Mouse (Mus musculus) limb, embryonic 14.5 days (tissue): ENCODE data around the gene Igf1r. TPM values are rescaled to one million over a fixed set of nuclear protein-coding genes. Genes with fewer than 3 reads are reported as not detected.

Experiments used
- ATAC-seq: fragments of 200-750 bp; cut with Nextera tagmentation; 2 replicates; pipeline ENCODE4 v1.8.0; 2017; ENCODE audit warnings: low read depth, moderate number of reproducible peaks, moderate TSS enrichment; ENCODE audit not compliant: low FRiP score
- DNase-seq: peaks from one replicate; pipeline ENCODE4 v3.0.0-alpha.2; 2015; ENCODE audit warnings: low spot score
- H3K27ac ChIP-seq: fragments of 300-500 bp; sonication (generic); replicated peaks from 2 replicates; pipeline ENCODE4 v1.5.1; 2014; ENCODE audit warnings: low read depth, mild to moderate bottlenecking, low read length, moderate library complexity, mixed read lengths
- H3K27me3 ChIP-seq: fragments of 300-500 bp; sonication (generic); 2 replicates; pipeline ENCODE4 v1.6.1; 2014; ENCODE audit warnings: low read length, mixed read lengths; ENCODE audit not compliant: control insufficient read depth, insufficient read depth
- H3K36me3 ChIP-seq: fragments of 300-500 bp; sonication (generic); 2 replicates; pipeline ENCODE4 v1.6.1; 2014; ENCODE audit warnings: mild to moderate bottlenecking, low read length, moderate library complexity, mixed read lengths; ENCODE audit not compliant: control insufficient read depth, insufficient read depth
- H3K4me1 ChIP-seq: fragments of 300-500 bp; sonication (generic); 2 replicates; pipeline ENCODE4 v1.6.1; 2014; ENCODE audit warnings: antibody characterized with exemption, low read length, mixed read lengths; ENCODE audit not compliant: control insufficient read depth, insufficient read depth
- H3K4me2 ChIP-seq: fragments of 300-500 bp; sonication (generic); replicated peaks from 2 replicates; pipeline ENCODE4 v1.6.1; 2014; ENCODE audit warnings: low read depth, mild to moderate bottlenecking, low read length, moderate library complexity; ENCODE audit not compliant: severe bottlenecking
- H3K4me3 ChIP-seq: fragments of 300-500 bp; sonication (generic); replicated peaks from 2 replicates; pipeline ENCODE4 v1.5.1; 2014; ENCODE audit warnings: low read length
- H3K9ac ChIP-seq: fragments of 300-500 bp; sonication (generic); 2 replicates; pipeline ENCODE4 v1.6.1; 2014; ENCODE audit warnings: mild to moderate bottlenecking, low read depth, low read length, moderate library complexity; ENCODE audit not compliant: severe bottlenecking
- H3K9me3 ChIP-seq: fragments of 300-500 bp; sonication (generic); 2 replicates; pipeline ENCODE4 v1.6.1; 2016; ENCODE audit warnings: low read length; ENCODE audit not compliant: control insufficient read depth
- POLR2A ChIP-seq: fragments of 200-500 bp; IDR thresholded peaks from 2 replicates; pipeline ENCODE4 v1.8.0; 2012; ENCODE audit warnings: inconsistent platforms, mild to moderate bottlenecking, moderate library complexity, borderline replicate concordance; ENCODE audit not compliant: insufficient read depth, insufficient read length; ENCODE audit errors: extremely low read depth
- WGBS: fragments of 180-500 bp; shearing (Covaris S2); extraction: QIAGEN DNeasy Blood & Tissue Kit; methylation state at CpG from one replicate; pipeline ENCODE4 v1.1.7; 2014; 5-methylcytosine and 5-hydroxymethylcytosine counted together
- polyA plus RNA-seq, 2 experiments: library from polyadenylated mRNA; depleted of rRNA in 1 of 2; stranded (reverse) in 1 of 2; unstranded in 1 of 2; fragments of >200 nt; fragmentation: Nextera tagmentation in 1 of 2; extraction: Ambion mirVana in 1 of 2; gene quantifications; 2 replicates each; pipeline versions ENCODE4 v1.2.1 to v1.2.3; 2012 to 2014

Gene Igf1r
- polyA plus RNA-seq, 2 experiments = 22.5 to 34.6 TPM

DNA sequence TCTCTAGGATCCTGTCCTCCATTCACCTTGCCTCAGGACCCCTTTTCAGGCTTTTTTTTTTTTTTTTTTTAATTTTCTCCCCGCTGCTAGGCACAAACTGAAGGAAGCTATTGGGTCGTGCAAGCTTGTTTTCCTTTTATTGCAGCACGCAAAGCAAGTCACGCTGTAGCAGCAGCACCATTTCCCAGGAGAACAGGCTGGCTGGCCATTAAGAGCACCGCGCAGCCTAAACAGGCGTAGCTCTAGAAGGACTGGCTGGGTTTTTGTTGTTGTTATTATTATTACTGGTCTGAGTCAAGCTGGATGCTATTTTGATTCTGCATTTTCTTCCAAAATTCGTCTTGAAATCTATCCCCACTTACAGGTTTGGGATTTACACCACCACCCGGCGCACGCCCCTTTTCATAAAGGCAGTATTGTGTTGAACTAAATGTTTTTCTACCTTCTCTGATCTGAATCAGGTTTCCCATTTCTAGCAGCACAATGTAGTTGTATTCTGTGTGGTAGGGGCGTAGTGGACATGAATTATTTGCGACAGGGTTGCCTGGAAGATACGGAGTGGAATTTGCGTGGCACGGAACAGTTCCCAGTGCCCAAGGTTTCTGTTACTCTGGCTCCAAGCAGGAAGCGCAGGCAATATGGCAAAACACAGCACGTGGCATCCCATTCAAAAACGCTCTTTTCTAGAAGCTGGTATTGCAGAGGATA lies 177.1 kb downstream of the Igf1r start:
- Histone ChIP-seq H3K4me1 (peaks cover 37% of the 10 kb centered on the region), H3K36me3 (no peaks in the 10 kb centered on the region), H3K27ac (peak overlapping the region; percentile 72), H3K4me3 (peak overlapping the region; percentile 55), H3K27me3 (no peaks in the 10 kb centered on the region), H3K9me3 (no peaks in the 10 kb centered on the region), H3K9ac (peak overlapping the region; percentile 59), H3K4me2 (peak overlapping the region; percentile 87)
- WGBS = 2% methylated on average over 19 of the region's 19 CpGs
- ATAC-seq (peak; percentile 28; the same call in 1 of the 2 replicates), DNase-seq (peak; percentile 83)
- no peak for TF ChIP-seq POLR2A

DNA sequence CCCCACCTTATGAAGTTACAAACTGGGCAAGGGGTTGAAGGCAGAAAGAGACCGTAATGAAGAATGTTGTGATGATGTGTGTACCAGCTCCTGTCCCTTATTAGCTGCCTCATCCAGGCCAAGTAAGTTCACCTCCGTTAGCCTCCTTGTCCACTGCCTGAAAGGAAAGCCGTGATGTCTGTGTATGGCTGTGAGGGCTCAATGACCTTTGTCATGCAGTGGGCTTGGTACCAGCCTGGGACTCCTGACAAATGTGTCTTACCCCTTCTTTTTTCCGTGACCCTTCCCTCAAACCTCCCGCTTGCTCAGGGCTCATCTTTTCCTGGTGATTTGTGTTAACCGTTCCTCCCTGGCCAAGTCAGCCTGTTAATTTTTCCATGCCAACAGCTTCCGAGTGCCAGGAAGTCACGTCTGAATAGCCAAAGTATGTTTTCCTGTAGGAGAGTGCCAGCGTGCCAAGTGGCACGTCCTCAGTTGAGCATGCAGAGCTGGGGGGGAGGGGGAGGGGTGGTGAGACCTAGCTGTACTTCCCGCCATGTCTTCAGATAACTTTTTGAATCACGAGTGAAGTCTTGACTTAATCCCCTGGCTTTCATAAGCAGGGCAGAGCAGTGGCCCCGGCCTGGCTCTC lies 178.4 kb downstream of the Igf1r start:
- H3K9ac ChIP-seq = no peak overlapping the region
- H3K9me3 ChIP-seq = no peaks in the 10 kb centered on the region
- ATAC-seq = no peak
- TF ChIP-seq POLR2A = no peak
- no peak overlapping the region for H3K4me3 ChIP-seq
- H3K4me2 ChIP-seq = no peak overlapping the region
- no peaks in the 10 kb centered on the region for H3K27me3 ChIP-seq
- no peak overlapping the region for H3K27ac ChIP-seq
- DNase-seq = no peak
- WGBS = 65% methylated on average over 13 of the region's 13 CpGs
- peaks cover 41% of the 10 kb centered on the region for H3K4me1 ChIP-seq
- no peaks in the 10 kb centered on the region for H3K36me3 ChIP-seq

DNA sequence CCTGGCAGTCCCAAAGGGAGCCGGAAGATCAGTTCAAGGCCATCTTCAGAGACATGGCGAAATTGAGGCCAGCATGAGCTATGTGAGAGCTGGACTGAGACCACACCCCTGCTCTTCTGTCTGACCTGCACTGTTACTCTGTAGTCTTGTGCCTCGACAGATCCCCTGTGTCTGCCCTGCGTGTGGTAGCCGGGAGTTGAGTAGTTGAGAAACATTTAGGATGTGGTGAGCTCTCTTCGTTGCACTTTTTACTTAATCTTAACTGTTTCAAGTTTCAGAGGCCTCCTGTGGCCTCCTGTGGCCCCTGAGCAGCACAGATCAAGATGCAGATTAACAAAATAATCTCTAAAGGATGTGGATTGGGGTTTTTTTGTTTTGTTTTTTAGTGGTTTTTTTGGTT lies 181.1 kb downstream of the Igf1r start:
- ATAC-seq = no peak
- no peak for DNase-seq
- no peak for TF ChIP-seq POLR2A
- no peaks in the 10 kb centered on the region for H3K9me3 ChIP-seq
- peaks cover 19% of the 10 kb centered on the region for H3K4me1 ChIP-seq
- no peak overlapping the region for H3K4me3 ChIP-seq
- no peak overlapping the region for H3K9ac ChIP-seq
- no peak overlapping the region for H3K27ac ChIP-seq
- WGBS = 55% methylated on average over 6 of the region's 6 CpGs
- H3K36me3 ChIP-seq = no peaks in the 10 kb centered on the region
- no peaks in the 10 kb centered on the region for H3K27me3 ChIP-seq
- no peak overlapping the region for H3K4me2 ChIP-seq

DNA sequence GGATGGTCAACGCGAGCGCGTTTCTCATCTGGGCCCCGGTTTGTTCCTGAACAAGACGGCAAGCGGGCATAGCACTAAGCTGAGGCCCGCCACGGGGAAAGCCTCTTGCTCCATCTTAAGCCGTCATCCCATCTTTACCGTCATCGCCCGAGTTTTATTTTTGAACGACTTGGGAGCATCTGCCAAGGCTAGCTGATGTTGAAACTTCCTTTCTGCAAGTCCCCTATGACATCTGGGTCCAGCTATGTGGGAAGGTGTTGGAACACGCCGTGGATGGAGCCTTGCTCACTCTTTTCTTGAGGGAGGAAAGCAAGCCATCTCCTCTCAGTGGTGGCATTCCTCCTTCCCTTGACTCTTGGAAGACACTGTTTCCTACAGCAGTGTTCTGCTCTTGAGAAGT lies 182.3 kb downstream of the Igf1r start:
- 89% methylated on average over 16 of the region's 16 CpGs for WGBS
- no peak overlapping the region for H3K27ac ChIP-seq
- no peak for ATAC-seq

DNA sequence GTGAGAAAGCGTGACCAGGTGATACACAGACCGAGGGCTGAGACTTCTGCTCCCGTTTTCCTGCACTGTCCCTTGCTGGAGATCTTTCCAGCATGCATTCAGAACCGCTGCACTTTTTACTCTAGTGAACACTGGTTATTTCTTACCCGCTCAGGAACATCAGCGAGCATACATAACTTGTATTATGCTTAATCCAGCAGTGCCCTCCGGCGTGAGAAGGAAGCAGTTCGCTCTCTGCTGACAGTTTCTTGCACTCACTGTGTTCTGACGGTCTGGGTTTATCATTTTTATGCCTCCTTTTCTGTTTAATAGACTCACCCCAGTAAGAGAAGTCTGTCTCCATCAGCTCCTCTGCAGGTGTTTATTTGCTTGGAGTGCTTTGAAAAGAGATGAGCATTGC lies 183.4 kb downstream of the Igf1r start:
- H3K9ac ChIP-seq = no peak overlapping the region
- H3K4me2 ChIP-seq = no peak overlapping the region
- ATAC-seq (no peak), DNase-seq (no peak)
- no peaks in the 10 kb centered on the region for H3K27me3 ChIP-seq
- no peaks in the 10 kb centered on the region for H3K36me3 ChIP-seq
- H3K27ac ChIP-seq = no peak overlapping the region
- 80% methylated on average over 10 of the region's 10 CpGs for WGBS
- H3K4me1 ChIP-seq = peaks cover 17% of the 10 kb centered on the region
- H3K4me3 ChIP-seq = no peak overlapping the region
- H3K9me3 ChIP-seq = no peaks in the 10 kb centered on the region
- TF ChIP-seq POLR2A = no peak

More for the DNA sequence above, 182.3 kb downstream of the Igf1r start:
- no peaks in the 10 kb centered on the region for H3K27me3 ChIP-seq
- no peak overlapping the region for H3K4me3 ChIP-seq
- no peak for TF ChIP-seq POLR2A
- no peak overlapping the region for H3K9ac ChIP-seq
- no peaks in the 10 kb centered on the region for H3K9me3 ChIP-seq
- H3K4me1 ChIP-seq = peaks cover 26% of the 10 kb centered on the region
- no peak overlapping the region for H3K4me2 ChIP-seq
- H3K36me3 ChIP-seq = no peaks in the 10 kb centered on the region
- no peak for DNase-seq
